Mouse (Mus musculus) ES-E14 (cell line): ENCODE measurements at regions not wholly inside any gene's neighbourhood (a gene's known extent, or its start where the extent isn't known, plus 50 kb on each side); places are given as distances from the start of the nearest gene placed in this dataset.
A peak's percentile ranks its signal among the peaks of the same experiment; 100 is the strongest.

ENCODE experiments used
- DNase-seq: peaks from one replicate; pipeline ENCODE4 v3.0.0-alpha.2; 2013; ENCODE audit warnings: low read depth, low spot score
- H3K27ac ChIP-seq: 2 replicates; pipeline ENCODE4 v1.5.1; 2012; ENCODE audit warnings: low read depth, mild to moderate bottlenecking, low read length, moderate library complexity, mixed read lengths; ENCODE audit not compliant: poor library complexity, insufficient read depth, severe bottlenecking
- H3K36me3 ChIP-seq: 2 replicates; pipeline ENCODE4 v1.6.1; 2012; ENCODE audit warnings: mild to moderate bottlenecking, low read length, moderate library complexity, mixed read lengths; ENCODE audit not compliant: control insufficient read depth, poor library complexity, insufficient read depth, severe bottlenecking
- H3K4me1 ChIP-seq, 2 experiments: fragments of 150-350 bp in 1 of 2; sonication (generic) in 1 of 2; 2 replicates each; pipeline ENCODE4 v1.6.1; 2012; ENCODE audit warnings: low read length in 2 of 2, mild to moderate bottlenecking in 1 of 2, mixed read lengths in 1 of 2; ENCODE audit not compliant: control insufficient read depth in 2 of 2, insufficient read depth in 2 of 2, poor library complexity in 1 of 2
- H3K4me3 ChIP-seq, 2 experiments: fragments of 150-350 bp in 1 of 2; sonication (generic) in 1 of 2; 2 replicates each; pipeline ENCODE4 v1.5.1; 2012; ENCODE audit warnings: low read length in 2 of 2, low read depth in 1 of 2, mild to moderate bottlenecking in 1 of 2, mixed read lengths in 1 of 2; ENCODE audit not compliant: insufficient read depth in 1 of 2, poor library complexity in 1 of 2, severe bottlenecking in 1 of 2
- H3K9ac ChIP-seq: 2 replicates; pipeline ENCODE4 v1.6.1; 2012; ENCODE audit warnings: low read depth, mild to moderate bottlenecking, low read length, mixed read lengths; ENCODE audit not compliant: poor library complexity, insufficient read depth, severe bottlenecking
- H3K9me3 ChIP-seq: fragments of 150-350 bp; sonication (generic); 2 replicates; pipeline ENCODE4 v1.6.1; 2012; ENCODE audit warnings: low read depth, mild to moderate bottlenecking, low read length; ENCODE audit not compliant: control insufficient read depth, insufficient read depth
- CHD2 ChIP-seq: IDR thresholded peaks from 2 replicates; pipeline ENCODE4 v1.6.1; 2014; ENCODE audit warnings: mild to moderate bottlenecking, low read depth, low read length, inconsistent platforms
- HCFC1 ChIP-seq: IDR thresholded peaks from 2 replicates; pipeline ENCODE4 v1.6.1; 2012; ENCODE audit warnings: low read length, inconsistent platforms, borderline replicate concordance; ENCODE audit not compliant: insufficient read depth
- MAFK ChIP-seq: IDR thresholded peaks from 2 replicates; pipeline ENCODE4 v1.6.1; 2014; ENCODE audit warnings: mild to moderate bottlenecking, low read depth, low read length, inconsistent platforms; ENCODE audit not compliant: insufficient read depth
- ZC3H11A ChIP-seq: IDR thresholded peaks from 2 replicates; pipeline ENCODE4 v1.6.1; 2012; ENCODE audit warnings: low read depth, mild to moderate bottlenecking, inconsistent platforms, low read length, borderline replicate concordance
- ZNF384 ChIP-seq: IDR thresholded peaks from 2 replicates; pipeline ENCODE4 v1.6.1; 2012; ENCODE audit warnings: low read depth, low read length, inconsistent platforms
- in situ Hi-C, 2 experiments: fragments of 600-800 bp; cut with MboI; formaldehyde crosslinking; loops; one replicate each; pipeline ENCODE4 v1.15.1; 2025; ENCODE audit warnings: low sequenced_read_pairs in 2 of 2, inconsistent platforms in 1 of 2; ENCODE audit not compliant: unreplicated experiment in 2 of 2

DNA sequence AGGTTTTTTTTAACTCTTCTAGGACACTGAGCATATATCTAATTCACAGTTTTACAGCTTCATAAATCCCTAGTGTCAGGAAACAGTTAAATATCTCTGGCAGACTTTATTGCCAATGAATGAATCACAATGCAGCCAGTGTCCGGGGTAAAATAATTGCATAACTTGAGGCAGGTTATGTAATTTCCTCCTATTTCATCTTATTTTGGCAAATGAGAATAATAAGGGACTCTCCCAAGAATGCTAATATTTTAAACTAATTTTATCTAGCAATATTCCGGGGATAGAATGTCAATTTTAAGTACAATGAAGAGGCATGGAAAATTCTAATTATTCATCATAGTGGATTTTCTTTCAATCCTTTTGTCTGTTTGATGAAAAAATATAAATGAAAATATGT lies 2740.6 kb downstream of the Gm37988 start:
- Histone ChIP-seq H3K4me3 (no peak overlapping the region), H3K9me3 (no peaks in the 10 kb centered on the region), H3K36me3 (no peaks in the 10 kb centered on the region), H3K27ac (no peak overlapping the region), H3K4me1 (no peaks in the 10 kb centered on the region), H3K9ac (no peak overlapping the region)
- DNase-seq = no peak
- in situ Hi-C loops = no loop called here
- TF ChIP-seq ZNF384 (no peak), ZC3H11A (no peak), HCFC1 (no peak), CHD2 (no peak), MAFK (no peak)

DNA sequence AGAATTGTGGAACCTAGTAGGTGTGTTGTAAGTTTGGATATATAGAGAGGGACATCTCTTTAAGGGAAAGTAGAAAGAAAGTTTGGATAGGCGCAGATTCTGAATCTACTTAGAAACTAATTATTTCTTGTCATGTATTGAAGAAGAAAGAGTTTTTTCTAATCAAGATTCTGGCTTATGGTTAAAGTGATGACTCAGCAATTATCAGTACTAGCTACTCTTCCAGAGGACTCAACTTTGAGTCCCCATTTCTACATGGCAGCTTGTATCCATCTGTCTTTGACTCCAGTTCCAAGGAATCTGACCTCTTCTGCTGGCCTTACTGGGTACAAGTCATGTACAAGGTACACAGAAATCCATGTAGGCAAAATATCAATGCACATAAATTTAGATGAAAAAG lies 2767.1 kb downstream of the Gm37988 start:
- TF ChIP-seq ZNF384 (no peak), HCFC1 (no peak)
- no peak overlapping the region for H3K4me3 ChIP-seq
- no peaks in the 10 kb centered on the region for H3K4me1 ChIP-seq
- H3K9ac ChIP-seq = no peak overlapping the region
- H3K27ac ChIP-seq = no peak overlapping the region
- DNase-seq = no peak
- in situ Hi-C loops = no loop called here
- no peaks in the 10 kb centered on the region for H3K9me3 ChIP-seq
- H3K36me3 ChIP-seq = no peaks in the 10 kb centered on the region

DNA sequence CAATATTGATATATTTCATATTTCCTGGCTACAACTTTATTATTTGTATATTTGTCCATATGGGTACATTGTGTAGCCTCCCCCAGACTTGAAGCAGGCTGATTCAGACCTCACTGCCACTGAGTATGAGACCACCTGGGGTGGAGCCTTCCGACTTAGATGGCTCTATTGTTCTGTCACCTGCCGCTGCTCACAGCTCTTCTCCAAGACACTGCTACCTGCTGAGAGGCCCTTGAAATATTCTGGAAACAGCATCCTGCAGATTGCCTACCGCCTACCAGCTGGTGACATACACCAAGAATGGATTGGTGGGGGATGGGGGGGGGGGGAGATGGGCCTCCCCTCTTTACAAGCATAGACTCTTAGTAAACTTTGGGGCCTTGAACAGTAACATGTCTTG lies 2778.7 kb downstream of the Gm37988 start:
- Histone ChIP-seq H3K9me3 (peaks cover 9% of the 10 kb centered on the region), H3K9ac (no peak overlapping the region), H3K4me1 (no peaks in the 10 kb centered on the region), H3K36me3 (no peaks in the 10 kb centered on the region), H3K4me3 (no peak overlapping the region), H3K27ac (no peak overlapping the region)
- TF ChIP-seq MAFK = no peak
- TF ChIP-seq ZC3H11A = no peak
- no peak for TF ChIP-seq HCFC1
- no peak for TF ChIP-seq CHD2
- no peak for TF ChIP-seq ZNF384
- no peak for DNase-seq
- in situ Hi-C loops = no loop called here

GRCm38 (mm10) chr1:7591327-7591726 lies 2783.6 kb downstream of the Gm37988 start:
- in situ Hi-C loops = no loop called here
- TF ChIP-seq CHD2 (no peak), ZC3H11A (no peak), ZNF384 (no peak), MAFK (no peak), HCFC1 (no peak)
- peaks cover 9% of the 10 kb centered on the region for H3K9me3 ChIP-seq

More at GRCm38 (mm10) chr1:7591327-7591726, 2783.6 kb downstream of the Gm37988 start:
- no peak overlapping the region for H3K9ac ChIP-seq
- no peak overlapping the region for H3K4me3 ChIP-seq
- DNase-seq = no peak
- no peaks in the 10 kb centered on the region for H3K4me1 ChIP-seq
- H3K27ac ChIP-seq = peak overlapping the region; percentile 50; the same call in 1 of the 2 replicates
- no peaks in the 10 kb centered on the region for H3K36me3 ChIP-seq
